22 mouse cellular contexts compared by ENCODE assay signal in the genomic region with DNA sequence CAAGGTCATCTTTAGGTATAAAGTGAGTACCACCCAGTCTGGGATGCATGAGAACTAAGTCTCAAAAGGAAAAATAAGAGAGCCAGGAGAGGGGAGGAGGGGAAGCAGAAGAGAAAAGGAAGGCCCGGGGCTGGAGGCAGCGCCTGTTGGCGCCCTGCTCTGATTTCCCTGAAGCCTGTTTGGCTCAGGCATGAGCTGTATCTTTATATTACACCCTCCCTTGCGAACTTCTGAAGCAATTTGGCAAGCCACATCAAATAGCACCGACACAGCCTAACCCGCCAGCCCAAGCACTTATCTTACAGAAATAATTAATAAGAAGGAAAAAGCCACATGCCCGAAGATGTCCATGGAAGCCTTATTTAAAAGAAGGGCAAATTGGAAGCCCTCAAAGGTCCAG.
DNase-seq lines count a peak whose midpoint lies in the region; TF ChIP-seq lines count a peak whose summit lies in the region.
"Had no signal": no experiment of that assay in that cellular context is flagged by ENCODE, and none has a peak within 500 bp of the region (broad histone marks: within the 10 kb centered on the region; RNA-seq: fewer than 3 reads in every experiment).

No protein-coding gene starts in this region.

- no peaks in the 10 kb centered on the region for H3K27me3 ChIP-seq in heart, adult 2 months (ENCODE audit: control insufficient read depth, insufficient read depth, low read length)
- H3K27me3 ChIP-seq: embryonic facial prominence, embryonic 13.5 days; embryonic facial prominence, embryonic 15.5 days; Patski had no signal

- peak overlapping the region; percentile 78 for H3K27ac ChIP-seq in heart, adult 2 months
- H3K27ac ChIP-seq: embryonic facial prominence, embryonic 13.5 days; embryonic facial prominence, embryonic 15.5 days; forebrain, embryonic 10.5 days; forebrain, embryonic 12.5 days had no signal

- TF ChIP-seq EP300 in heart, adult 2 months (IDR thresholded peaks at IDR 0.05; ENCODE audit: insufficient read depth, low read depth, low read length), result no peak

- H3K9ac ChIP-seq in heart, adult 2 months (ENCODE audit: low read depth, low read length), result no peak overlapping the region
- H3K9ac ChIP-seq: embryonic facial prominence, embryonic 13.5 days; embryonic facial prominence, embryonic 15.5 days; forebrain, embryonic 12.5 days had no signal

- no peak for TF ChIP-seq POLR2A in heart, adult 2 months (IDR thresholded peaks at IDR 0.05; ENCODE audit: insufficient read depth, low read depth, low read length)

- no peaks in the 10 kb centered on the region for H3K36me3 ChIP-seq in heart, adult 2 months (ENCODE audit: control insufficient read depth, insufficient read depth, low read length)
- H3K36me3 ChIP-seq: embryonic facial prominence, embryonic 13.5 days; embryonic facial prominence, embryonic 15.5 days; forebrain, embryonic 10.5 days; forebrain, embryonic 12.5 days; G1E had no signal

- WGBS in heart, adult 2 months, result 56% methylated on average over 7 of the region's 7 CpGs

- H3K4me1 ChIP-seq in heart, adult 2 months (ENCODE audit: control insufficient read depth, insufficient read depth, low read length), result peaks cover 2% of the 10 kb centered on the region; the same call in 1 of the 2 replicates
- H3K4me1 ChIP-seq: embryonic facial prominence, embryonic 15.5 days had no signal

- H3K79me2 ChIP-seq in heart, adult 2 months (replicated peaks; ENCODE audit: control insufficient read depth, insufficient read depth, low read length), result no peaks in the 10 kb centered on the region

- intact Hi-C loops in heart, adult 2 months (cut with DNase I), result no loop called here

- DNase-seq in gastrocnemius, adult 18-20 months (ENCODE audit: low spot score), result peak; percentile 34
- DNase-seq in gastrocnemius, postnatal 10 days, result no peak
- no peak for DNase-seq in heart, adult 2 months
- no peak for DNase-seq in heart, adult 8-10 months (ENCODE audit: low spot score)
- DNase-seq in skeletal muscle tissue, adult 2 months (ENCODE audit: low read depth, low spot score), result peak; percentile 53
- DNase-seq: adrenal gland, adult 8-10 months; adrenal gland, postnatal 14 days; adrenal gland, postnatal 36 days; B cell, adult 2 months; cerebellum, adult 11-12 months; cerebellum, adult 2 months; cerebellum, adult 9-10 months; cerebellum, postnatal 10 days; cerebellum, postnatal 25 days; embryo, embryonic 11 days had no signal

- TF ChIP-seq CTCF in heart, adult 2 months (IDR thresholded peaks at IDR 0.05), result no peak

- no peak overlapping the region for H3K4me3 ChIP-seq in heart, adult 2 months
- H3K4me3 ChIP-seq: embryonic facial prominence, embryonic 13.5 days; embryonic facial prominence, embryonic 15.5 days; erythroblast, embryonic 14.5 days; forebrain, embryonic 10.5 days; forebrain, embryonic 12.5 days had no signal

Comparison
In these comparisons a context has a peak if more than half of its experiments do, and no peak if none do; other contexts are left out.
1. DNase-seq: peak in gastrocnemius, adult 18-20 months (single experiment) and skeletal muscle tissue, adult 2 months (single experiment); none in gastrocnemius, postnatal 10 days (single experiment), heart, adult 2 months (0 of 2) and heart, adult 8-10 months (single experiment).